Mouse (Mus musculus) heart, embryonic 13.5 days (tissue): ENCODE results near the gene Nkx6-2. TPM values are rescaled to one million over a fixed set of nuclear protein-coding genes. Genes with fewer than 3 reads are reported as not detected.
A peak's percentile ranks its signal among the peaks of the same experiment; 100 is the strongest.

Experiments
- ATAC-seq: fragments of 200-750 bp; cut with Nextera tagmentation; 2 replicates; pipeline ENCODE4 v1.8.0; 2017; ENCODE audit warnings: moderate TSS enrichment; ENCODE audit not compliant: insufficient number of reproducible peaks, low FRiP score, low TSS enrichment; ENCODE audit errors: extremely low read depth
- H3K27ac ChIP-seq: fragments of 300-500 bp; sonication (generic); replicated peaks from 2 replicates; pipeline ENCODE4 v1.5.1; 2015; ENCODE audit warnings: moderate library complexity, mild to moderate bottlenecking, inconsistent platforms
- H3K27me3 ChIP-seq: fragments of 300-500 bp; sonication (generic); replicated peaks from 2 replicates; pipeline ENCODE4 v1.6.1; 2015; ENCODE audit warnings: mild to moderate bottlenecking, inconsistent platforms
- H3K36me3 ChIP-seq: fragments of 300-500 bp; sonication (generic); 2 replicates; pipeline ENCODE4 v1.6.1; 2015; ENCODE audit warnings: mild to moderate bottlenecking, inconsistent platforms
- H3K4me1 ChIP-seq: fragments of 300-500 bp; sonication (generic); 2 replicates; pipeline ENCODE4 v1.6.1; 2015; ENCODE audit warnings: inconsistent platforms
- H3K4me2 ChIP-seq: fragments of 300-500 bp; sonication (generic); 2 replicates; pipeline ENCODE4 v1.6.1; 2015; ENCODE audit warnings: inconsistent platforms, mild to moderate bottlenecking, moderate library complexity
- H3K4me3 ChIP-seq: fragments of 300-500 bp; sonication (generic); 2 replicates; pipeline ENCODE4 v1.5.1; 2015; ENCODE audit warnings: moderate library complexity, mild to moderate bottlenecking, inconsistent platforms
- H3K9ac ChIP-seq: fragments of 300-500 bp; sonication (generic); 2 replicates; pipeline ENCODE4 v1.6.1; 2015; ENCODE audit warnings: inconsistent platforms, mild to moderate bottlenecking, moderate library complexity
- H3K9me3 ChIP-seq: fragments of 300-500 bp; sonication (generic); 2 replicates; pipeline ENCODE4 v1.6.1; 2016; ENCODE audit warnings: inconsistent platforms
- WGBS: fragments of 180-500 bp; shearing (Covaris S2); methylation state at CpG from one replicate; pipeline ENCODE4 v1.1.7; 2015; ENCODE audit warnings: mixed read lengths; 5-methylcytosine and 5-hydroxymethylcytosine counted together
- polyA plus RNA-seq: library from polyadenylated mRNA; unstranded; fragments of >200 nt; fragmentation: Nextera tagmentation; extraction: Ambion mirVana; gene quantifications from 2 replicates; pipeline ENCODE4 v1.2.1, GENCODE M21; 2015

Gene Nkx6-2
- polyA plus RNA-seq, 1 experiment from 2014 or later, result 0.11 TPM

DNA sequence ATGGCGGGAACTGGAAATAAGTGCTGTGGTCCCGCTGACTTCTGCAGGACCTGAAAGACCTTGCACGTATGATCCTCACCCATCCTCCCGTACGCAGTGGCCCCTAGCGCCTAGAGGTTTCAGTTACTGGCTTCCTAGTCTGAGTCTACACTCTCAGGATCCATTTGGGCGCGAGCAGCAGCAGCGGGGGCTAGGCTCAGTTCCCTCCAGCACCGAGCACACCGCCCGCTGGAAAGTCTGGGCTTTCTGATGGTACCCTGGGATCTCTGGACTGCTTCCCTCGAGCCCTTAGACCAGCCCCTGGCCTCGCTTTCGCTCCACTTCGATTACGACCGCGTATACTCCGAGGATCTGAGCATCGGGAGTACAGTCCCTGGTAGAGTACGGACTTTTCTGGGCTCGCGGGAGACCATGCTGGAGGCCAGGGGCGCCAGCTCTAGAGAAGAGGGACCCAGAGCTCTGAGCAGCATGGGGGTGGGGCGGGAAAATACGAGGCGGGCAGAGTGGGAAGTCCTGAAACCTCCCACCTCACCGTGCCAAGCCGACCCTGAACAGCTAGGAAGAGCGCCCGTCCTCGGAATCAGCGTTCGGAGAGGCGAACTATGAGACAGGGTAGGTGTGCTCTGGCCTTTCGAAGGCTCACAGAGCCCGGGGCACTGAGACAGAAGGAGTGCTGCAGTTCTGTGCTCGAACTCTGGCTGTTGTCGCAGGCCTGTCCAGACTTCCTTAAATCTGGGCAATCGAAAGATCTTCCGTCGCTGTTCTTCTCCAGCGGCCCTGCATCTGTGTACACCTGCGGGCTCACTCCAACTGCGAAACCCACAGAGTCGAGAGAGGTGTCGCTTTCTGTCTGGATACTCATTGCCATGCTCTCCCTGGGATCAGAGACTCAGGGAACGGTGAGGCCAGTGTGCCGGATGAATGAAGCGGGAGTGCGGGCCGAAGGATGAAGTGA, 1.9 kb upstream of the Nkx6-2 start:
- WGBS, result 2% methylated on average over 53 of the region's 53 CpGs
- no peak overlapping the region for H3K27ac ChIP-seq
- H3K27me3 ChIP-seq, result peaks cover 100% of the 10 kb centered on the region
- peak overlapping the region; percentile 37 for H3K9ac ChIP-seq
- ATAC-seq, result no peak
- H3K4me1 ChIP-seq, result peaks cover 45% of the 10 kb centered on the region
- H3K9me3 ChIP-seq, result no peaks in the 10 kb centered on the region
- peak overlapping the region; percentile 51 for H3K4me2 ChIP-seq
- H3K36me3 ChIP-seq, result peaks cover 2% of the 10 kb centered on the region
- peak overlapping the region; percentile 32 for H3K4me3 ChIP-seq

DNA sequence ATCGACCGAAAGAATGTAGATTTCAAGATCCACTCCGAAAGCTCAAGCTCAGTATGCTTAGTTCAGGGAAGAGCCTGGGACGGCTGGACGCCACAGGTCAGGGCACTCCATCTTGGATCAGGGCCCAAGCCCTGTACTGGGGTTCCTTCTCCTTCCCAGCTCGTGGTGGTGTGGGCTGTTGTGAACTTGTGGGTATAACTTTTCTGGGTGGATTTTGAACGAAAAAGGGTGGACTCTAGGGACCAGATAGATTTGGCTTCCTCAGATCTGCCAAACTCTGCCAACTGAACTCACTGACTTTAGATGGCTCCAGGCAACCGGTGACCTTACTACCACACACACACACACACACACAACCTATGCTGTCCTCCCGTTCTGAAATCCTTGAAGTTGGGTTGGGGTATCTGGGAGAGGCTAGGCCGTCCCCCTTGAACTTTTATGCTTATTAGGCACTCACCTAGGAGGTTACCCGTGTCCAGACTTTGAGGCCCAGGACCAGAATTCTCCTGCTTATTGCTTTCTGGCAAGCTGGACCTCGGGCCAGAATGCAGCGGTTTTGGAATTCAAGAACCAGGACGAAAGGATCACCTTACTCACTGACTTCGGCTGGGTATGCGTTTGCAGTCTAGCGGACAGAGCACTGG, 619 bp upstream of the Nkx6-2 start:
- Histone ChIP-seq H3K9ac (no peak overlapping the region), H3K4me2 (peak overlapping the region; percentile 75), H3K27ac (no peak overlapping the region), H3K36me3 (peaks cover 15% of the 10 kb centered on the region), H3K9me3 (no peaks in the 10 kb centered on the region), H3K4me3 (peak overlapping the region; percentile 53), H3K4me1 (peaks cover 45% of the 10 kb centered on the region), H3K27me3 (peaks cover 100% of the 10 kb centered on the region)
- 11% methylated on average over 17 of the region's 17 CpGs for WGBS
- no peak for ATAC-seq

DNA sequence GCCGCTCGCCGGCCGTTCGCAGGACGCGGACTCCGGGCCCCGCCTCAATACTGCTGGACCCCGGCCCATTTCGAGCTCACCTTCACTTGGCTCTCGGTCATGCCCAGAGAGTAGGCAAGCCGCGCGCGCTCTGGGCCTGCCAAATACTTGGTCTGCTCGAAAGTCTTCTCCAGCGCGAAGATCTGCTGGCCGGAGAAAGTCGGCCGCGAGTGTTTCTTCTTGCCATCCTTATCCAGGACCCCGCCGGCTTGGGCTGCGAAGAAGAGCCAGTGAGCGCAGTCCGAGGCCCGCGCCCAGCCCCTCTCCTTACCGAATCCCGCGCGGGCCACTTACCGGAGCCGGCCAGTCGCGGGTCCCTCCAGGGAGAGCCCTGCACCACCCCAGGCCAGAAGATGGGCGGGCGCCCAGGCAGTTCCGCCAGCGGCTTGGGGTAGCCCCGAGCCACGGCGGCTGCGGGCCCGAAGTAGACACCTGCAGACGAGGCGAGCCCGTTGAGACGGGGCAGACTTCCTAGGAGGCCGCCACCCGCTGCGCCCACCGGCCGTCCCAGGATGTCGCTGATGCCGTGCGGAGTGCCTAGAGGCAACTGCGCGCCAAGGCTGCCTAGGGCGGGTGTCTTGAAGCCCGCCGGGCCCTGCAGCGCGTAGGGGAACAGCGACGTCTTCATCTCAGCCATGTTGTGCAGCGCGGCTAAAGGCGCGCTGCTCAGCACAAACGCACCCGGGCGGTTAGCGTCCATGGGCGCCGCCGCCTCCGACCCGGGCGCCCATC, 611 bp downstream of the Nkx6-2 start:
- Histone ChIP-seq H3K9me3 (no peaks in the 10 kb centered on the region), H3K4me3 (peak overlapping the region; percentile 53), H3K27me3 (peaks cover 98% of the 10 kb centered on the region), H3K4me1 (peaks cover 45% of the 10 kb centered on the region), H3K9ac (peak overlapping the region; percentile 58), H3K36me3 (peaks cover 26% of the 10 kb centered on the region), H3K27ac (no peak overlapping the region), H3K4me2 (peak overlapping the region; percentile 75)
- ATAC-seq, result no peak
- under 1% methylated on average over 82 of the region's 82 CpGs for WGBS

DNA sequence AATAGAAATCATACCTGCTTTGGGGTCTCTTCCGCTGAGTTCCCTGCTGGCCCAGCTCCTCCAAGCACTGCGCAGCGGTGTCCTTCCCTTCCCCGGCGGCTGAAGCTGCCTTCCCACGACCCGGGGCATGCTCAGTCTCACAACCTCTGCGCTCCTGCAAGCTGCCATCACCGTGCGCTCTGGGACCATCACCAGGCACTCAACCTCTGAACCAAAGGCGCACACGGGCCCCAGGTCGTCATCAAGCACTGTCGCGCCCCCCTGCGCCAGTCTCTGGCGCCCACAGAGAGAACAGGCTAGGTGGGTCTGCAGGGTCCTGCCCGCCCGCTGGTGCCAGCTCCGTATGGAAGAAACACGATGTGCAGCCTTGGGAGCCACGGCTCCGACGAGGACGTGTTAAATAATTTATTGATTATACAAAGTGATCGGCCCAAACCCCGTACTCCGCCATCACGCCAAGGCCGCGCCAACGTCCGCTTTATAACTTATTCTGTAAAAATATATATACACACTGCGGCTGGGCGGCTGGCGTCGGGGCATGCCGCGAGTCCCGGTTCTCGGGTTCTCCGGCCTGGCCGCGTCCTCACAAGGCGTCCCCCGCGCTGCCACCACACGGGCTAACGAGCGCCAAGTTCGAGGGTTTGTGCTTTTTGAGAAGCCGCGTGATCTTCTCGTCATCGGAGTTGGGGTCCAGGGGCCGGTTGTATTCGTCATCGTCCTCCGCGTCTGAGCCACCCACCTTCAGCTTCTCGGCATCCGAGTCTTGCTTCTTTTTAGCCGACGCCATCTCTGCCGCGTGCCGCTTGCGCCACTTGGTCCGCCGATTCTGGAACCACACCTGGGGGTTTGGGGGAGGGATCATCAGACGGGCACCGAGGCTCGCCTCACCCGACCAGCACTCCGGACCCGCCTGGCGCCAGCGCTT, 1.5 kb downstream of the Nkx6-2 start:
- no peaks in the 10 kb centered on the region for H3K9me3 ChIP-seq
- H3K4me3 ChIP-seq, result peak overlapping the region; percentile 53
- H3K4me2 ChIP-seq, result peak overlapping the region; percentile 75
- peak overlapping the region; percentile 58; the same call in 1 of the 2 replicates for H3K9ac ChIP-seq
- 2% methylated on average over 76 of the region's 78 CpGs for WGBS
- peaks cover 45% of the 10 kb centered on the region for H3K4me1 ChIP-seq
- H3K27ac ChIP-seq, result no peak overlapping the region
- peaks cover 91% of the 10 kb centered on the region for H3K27me3 ChIP-seq
- peaks cover 35% of the 10 kb centered on the region for H3K36me3 ChIP-seq
- ATAC-seq, result no peak

DNA sequence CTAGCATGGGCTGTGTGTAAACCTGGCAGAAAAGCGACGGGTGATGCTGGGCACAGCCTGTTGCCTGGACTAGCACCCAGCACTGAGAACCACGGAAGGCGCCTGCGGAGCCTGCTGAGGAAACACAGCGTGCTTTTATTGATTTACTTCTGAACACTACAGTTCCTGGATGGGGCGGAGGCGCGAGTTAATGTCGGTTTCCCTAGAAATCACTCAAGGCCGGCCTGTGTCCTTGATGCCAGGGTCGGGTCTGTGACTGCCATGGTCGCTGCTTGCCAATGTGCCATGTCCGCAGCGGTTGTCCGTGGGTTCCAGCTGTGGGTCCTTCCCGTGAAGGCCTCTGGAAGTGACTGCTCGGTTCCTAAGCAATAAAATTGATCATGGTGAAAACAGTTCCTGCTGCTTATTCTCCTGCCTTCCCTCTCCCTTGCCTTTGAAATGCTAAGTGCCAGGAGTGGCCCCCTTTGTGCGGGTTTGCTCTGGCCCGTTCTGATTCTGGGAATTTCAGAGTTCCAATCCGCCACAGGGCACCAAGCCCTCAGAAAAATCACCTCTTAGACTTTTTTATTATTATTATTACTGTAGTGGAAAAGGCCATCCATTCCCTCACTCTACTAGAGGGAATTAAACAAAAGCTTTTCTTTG, 3.2 kb downstream of the Nkx6-2 start:
- ATAC-seq, result no peak
- WGBS, result 79% methylated on average over 21 of the region's 21 CpGs
- no peak overlapping the region for H3K27ac ChIP-seq
- H3K4me3 ChIP-seq, result no peak overlapping the region
- no peak overlapping the region for H3K4me2 ChIP-seq
- peaks cover 74% of the 10 kb centered on the region for H3K27me3 ChIP-seq
- H3K9ac ChIP-seq, result no peak overlapping the region
- H3K36me3 ChIP-seq, result peaks cover 52% of the 10 kb centered on the region
- H3K4me1 ChIP-seq, result peaks cover 34% of the 10 kb centered on the region
- no peaks in the 10 kb centered on the region for H3K9me3 ChIP-seq

DNA sequence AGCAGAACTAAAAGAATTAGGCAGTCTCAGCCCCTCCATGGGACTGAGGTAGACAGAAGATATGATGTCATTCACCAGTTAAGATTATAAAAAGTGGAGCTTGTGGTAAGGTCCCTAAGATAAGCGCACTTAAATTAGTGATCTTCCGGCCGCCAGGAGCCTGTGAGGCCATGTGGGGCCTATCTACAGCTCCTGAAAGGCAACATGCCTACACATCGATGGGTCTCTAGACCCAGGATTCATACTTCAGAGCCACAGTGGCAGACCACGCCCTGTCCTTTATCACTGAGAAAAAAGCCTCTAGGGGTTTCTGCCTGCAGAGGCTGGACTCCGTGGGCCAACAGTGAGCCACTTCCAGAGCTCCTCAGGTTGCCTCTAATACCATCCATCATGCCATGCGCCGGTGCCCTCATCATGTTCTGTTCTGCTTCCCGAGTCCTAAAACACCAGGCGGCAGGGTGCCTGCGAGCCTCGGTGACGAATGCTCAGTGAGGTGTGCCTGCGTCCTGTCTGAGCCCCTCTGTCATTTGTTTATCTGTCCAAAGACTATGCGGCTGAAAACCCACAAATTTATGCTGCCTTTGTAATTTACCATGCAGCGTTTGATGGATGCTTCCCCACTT, 6.4 kb downstream of the Nkx6-2 start:
- H3K4me2 ChIP-seq, result no peak overlapping the region
- H3K9ac ChIP-seq, result no peak overlapping the region
- H3K36me3 ChIP-seq, result peaks cover 83% of the 10 kb centered on the region
- no peak for ATAC-seq
- peaks cover 42% of the 10 kb centered on the region for H3K27me3 ChIP-seq
- 69% methylated on average over 16 of the region's 16 CpGs for WGBS
- H3K9me3 ChIP-seq, result no peaks in the 10 kb centered on the region
- no peak overlapping the region for H3K4me3 ChIP-seq
- no peak overlapping the region for H3K27ac ChIP-seq
- H3K4me1 ChIP-seq, result peaks cover 8% of the 10 kb centered on the region

DNA sequence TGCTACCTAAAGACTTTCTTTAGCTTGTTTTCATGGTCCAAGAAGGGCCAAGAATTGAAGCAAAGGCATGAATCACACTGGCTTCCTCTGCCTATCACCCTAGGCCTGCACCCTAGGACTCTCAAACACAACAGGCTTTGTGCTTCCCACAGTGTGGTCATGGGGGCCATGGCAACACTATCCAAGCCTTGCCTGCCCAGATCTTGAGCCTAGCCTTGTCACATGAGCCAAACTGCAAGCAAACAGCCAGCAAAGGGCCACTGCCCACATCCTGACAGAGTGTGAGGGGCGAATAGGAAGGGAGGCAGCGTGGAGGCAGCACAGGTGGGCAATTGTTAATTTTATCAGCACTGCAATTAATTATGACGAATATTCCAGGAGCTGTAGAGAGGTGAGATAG, 9.9 kb downstream of the Nkx6-2 start:
- no peak overlapping the region for H3K9ac ChIP-seq
- peaks cover 6% of the 10 kb centered on the region for H3K27me3 ChIP-seq
- WGBS, result 70% methylated on average over 3 of the region's 3 CpGs
- no peaks in the 10 kb centered on the region for H3K9me3 ChIP-seq
- no peak overlapping the region for H3K4me3 ChIP-seq
- peaks cover 91% of the 10 kb centered on the region for H3K36me3 ChIP-seq
- H3K4me2 ChIP-seq, result no peak overlapping the region
- no peak for ATAC-seq
- H3K4me1 ChIP-seq, result no peaks in the 10 kb centered on the region
- no peak overlapping the region for H3K27ac ChIP-seq

DNA sequence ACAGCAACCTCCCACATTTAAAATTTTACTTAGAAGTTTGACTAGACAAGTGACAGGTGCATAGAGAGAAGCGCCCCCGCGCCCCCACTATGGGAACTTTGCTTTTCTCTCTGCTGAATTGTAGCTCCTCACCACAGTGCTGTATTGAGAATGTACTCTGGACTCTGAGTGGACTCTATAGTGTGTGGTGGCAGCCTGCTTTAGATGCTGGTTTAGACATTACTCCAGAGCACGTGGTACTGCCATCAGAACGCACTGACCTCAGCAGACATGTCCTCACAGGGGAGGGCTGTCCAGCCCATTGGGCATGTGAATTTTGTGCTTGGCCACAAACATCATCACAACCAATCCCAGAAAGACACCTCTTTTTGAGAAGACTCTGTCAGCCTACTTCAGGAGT, 11.8 kb downstream of the Nkx6-2 start:
- 90% methylated on average over 5 of the region's 5 CpGs for WGBS
- H3K4me1 ChIP-seq, result peaks cover 4% of the 10 kb centered on the region; the same call in 1 of the 2 replicates
- H3K4me2 ChIP-seq, result no peak overlapping the region
- no peaks in the 10 kb centered on the region for H3K9me3 ChIP-seq
- no peak overlapping the region for H3K9ac ChIP-seq
- H3K27ac ChIP-seq, result no peak overlapping the region
- H3K36me3 ChIP-seq, result peaks cover 92% of the 10 kb centered on the region
- no peak for ATAC-seq
- H3K4me3 ChIP-seq, result no peak overlapping the region
- H3K27me3 ChIP-seq, result no peaks in the 10 kb centered on the region

DNA sequence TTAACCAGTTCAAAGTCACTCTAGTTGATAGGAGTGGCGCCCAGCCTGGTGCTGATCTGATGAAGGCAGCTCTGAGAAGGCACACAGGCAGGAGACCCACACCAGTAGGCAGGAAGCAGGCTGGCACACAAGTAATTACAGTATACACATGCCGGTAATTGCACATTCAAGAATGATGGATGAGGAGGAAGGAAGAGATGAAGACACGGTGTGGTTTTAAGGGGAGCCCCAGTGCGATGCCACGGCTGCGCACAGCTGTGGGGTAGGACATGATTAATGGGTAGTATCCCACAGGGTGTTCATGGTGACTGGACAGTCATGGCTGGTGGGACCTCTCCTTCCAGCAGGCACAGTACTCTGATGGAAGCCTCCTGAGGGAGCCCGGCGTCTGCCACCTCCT, 16.1 kb downstream of the Nkx6-2 start:
- peaks cover 78% of the 10 kb centered on the region for H3K36me3 ChIP-seq
- H3K4me1 ChIP-seq, result peaks cover 29% of the 10 kb centered on the region

DNA sequence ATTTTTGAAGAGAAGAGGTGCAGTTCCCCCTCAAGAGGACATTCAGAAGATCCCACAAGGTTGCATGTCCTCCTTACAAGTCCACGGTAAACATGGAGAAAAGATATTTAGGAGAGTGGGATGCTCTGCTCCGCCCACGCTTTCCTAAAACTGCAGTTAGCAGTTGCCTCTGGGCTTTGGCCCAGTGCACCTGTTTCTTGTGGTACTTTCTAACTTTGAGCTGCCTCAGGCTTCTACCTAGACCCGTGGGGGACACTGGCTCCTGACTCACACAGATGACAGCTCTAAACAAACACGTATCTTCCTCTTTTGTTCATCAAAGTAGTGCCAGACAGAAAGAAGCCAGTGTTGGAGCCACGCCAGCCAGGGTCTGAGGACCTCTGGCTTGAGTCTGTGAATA, 16.6 kb downstream of the Nkx6-2 start:
- Histone ChIP-seq H3K9ac (no peak overlapping the region), H3K27me3 (no peaks in the 10 kb centered on the region), H3K4me2 (no peak overlapping the region), H3K4me1 (peaks cover 29% of the 10 kb centered on the region), H3K9me3 (no peaks in the 10 kb centered on the region), H3K4me3 (no peak overlapping the region), H3K27ac (no peak overlapping the region), H3K36me3 (peaks cover 77% of the 10 kb centered on the region)
- 75% methylated on average over 6 of the region's 6 CpGs for WGBS
- no peak for ATAC-seq

More for the DNA sequence above, 16.1 kb downstream of the Nkx6-2 start:
- Histone ChIP-seq H3K9me3 (no peaks in the 10 kb centered on the region), H3K4me3 (no peak overlapping the region), H3K27ac (no peak overlapping the region), H3K4me2 (no peak overlapping the region), H3K27me3 (no peaks in the 10 kb centered on the region), H3K9ac (no peak overlapping the region)
- 80% methylated on average over 8 of the region's 8 CpGs for WGBS
- ATAC-seq, result no peak
